Mouse (Mus musculus) heart, adult 9 months (tissue): ENCODE measurements around the gene Arhgef39.
"Not testable (repeated sequence)": the region's sequence is repeated elsewhere in the genome, so short reads cannot be mapped to it uniquely, and the experiment has no call there.

ENCODE experiments used
- DNase-seq, 2 experiments: peaks; one replicate each; pipeline ENCODE4 v3.0.0; 2022; ENCODE audit warnings: low spot score in 2 of 2

Gene Arhgef39

DNA sequence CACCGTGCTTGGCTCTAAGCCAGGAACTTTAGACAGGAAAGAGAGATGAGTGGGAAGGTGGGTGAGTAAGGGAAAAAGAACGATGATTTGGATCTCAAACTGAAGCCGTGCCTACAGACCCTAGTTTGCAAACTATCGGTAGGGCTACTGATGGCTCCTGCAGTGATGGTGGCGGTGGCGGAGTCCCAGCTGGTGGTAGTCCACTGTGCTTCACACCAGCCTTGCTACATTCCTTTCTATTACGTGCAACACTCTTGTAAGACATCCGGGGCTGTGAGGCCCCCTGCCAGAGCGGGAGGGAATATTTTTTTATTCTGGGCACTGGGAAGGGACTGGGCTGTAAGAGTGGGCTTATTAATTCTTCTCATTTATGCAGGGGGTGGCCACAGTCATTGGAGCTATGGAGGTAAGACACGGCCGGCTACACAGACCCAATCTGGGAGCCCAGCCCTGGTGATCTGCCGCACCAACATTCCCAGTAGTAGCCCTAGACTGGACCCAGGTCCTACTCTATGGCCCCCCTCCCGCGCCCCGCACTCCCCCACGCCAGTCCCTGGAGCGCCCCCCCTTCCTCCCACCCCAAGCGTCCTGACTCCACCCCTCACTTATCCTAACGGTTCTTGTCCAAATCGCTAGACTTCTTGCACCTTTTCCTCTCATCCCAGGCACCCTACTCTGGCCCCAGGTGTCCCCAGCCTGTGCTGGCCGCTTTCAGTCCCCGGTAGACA is 8.6 kb upstream of the Arhgef39 start:
- no peak for DNase-seq

DNA sequence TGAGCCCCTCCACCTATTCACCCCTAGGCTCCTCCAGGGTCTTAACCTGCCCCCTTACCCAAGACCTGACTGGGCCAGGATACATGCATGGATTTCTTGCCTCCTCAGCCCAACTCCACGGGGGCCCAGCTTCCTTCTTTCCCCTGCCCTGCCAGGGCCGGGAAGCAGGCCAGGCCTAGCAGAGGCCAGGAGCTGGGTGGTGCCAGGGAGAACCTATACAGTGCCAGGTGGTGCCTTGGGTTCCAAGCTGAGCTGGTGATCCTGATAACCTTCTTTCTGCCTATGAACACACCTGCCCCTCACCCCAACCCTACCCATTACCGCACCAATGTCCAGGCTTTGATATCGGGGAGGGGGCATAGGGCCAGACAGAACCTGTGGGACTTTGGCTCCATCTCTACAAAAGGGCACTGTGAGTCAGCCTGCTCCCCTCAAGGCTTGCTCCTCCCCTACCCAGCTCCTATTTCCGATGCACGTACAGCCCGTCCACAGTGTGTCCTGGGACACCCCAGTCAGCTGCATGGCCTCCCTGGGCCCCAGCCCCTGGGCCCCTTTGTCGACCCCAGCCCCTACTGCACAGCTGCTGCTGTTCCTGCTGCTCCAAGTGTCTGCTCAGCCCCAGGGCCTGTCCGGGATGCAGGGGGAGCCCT is 7.2 kb upstream of the Arhgef39 start, which contains the start of gene Car9:
TSS of gene Car9 (plus strand) at position 431 of the 650 bp plus-strand sequence.
- DNase-seq, result no peak

DNA sequence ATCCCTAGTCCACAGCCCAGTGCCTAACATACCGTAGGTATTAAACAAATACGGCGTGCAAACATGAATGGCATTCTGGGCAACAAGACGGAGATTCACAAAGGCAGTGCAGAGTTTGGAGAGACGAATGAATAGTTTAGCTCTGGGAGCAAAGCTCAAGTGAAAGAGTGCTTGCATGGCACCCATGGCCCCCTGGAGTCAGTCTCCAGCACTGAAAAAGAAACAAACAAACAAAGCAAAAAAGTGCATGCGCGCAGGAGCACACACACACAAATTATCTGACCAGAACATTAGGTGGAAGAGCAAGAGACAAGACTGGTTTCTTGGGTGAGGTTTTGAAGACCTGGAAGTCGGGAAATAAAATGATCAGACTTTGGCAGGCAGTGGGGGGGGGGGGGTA is 6.6 kb upstream of the Arhgef39 start:
- DNase-seq, result no peak

DNA sequence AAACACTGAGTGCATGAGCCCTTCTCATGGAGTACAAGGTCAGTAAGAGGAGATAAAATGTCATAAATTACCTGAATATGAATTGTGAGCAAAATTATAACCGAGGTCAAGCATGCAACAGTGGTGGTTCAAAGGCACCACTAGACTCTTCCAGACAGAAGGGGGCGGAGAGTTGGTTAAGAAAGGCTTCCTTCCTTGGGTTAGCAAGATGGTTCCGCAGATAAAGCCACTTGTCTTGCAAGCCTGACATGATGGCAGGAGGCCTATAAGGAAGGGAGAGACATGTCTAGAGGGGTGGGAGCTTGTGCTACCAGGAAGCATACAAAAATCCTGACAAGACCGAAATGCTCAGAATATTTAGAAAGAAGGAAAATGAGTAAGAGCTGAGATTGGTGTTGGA is 4.8 kb upstream of the Arhgef39 start:
- no peak for DNase-seq

DNA sequence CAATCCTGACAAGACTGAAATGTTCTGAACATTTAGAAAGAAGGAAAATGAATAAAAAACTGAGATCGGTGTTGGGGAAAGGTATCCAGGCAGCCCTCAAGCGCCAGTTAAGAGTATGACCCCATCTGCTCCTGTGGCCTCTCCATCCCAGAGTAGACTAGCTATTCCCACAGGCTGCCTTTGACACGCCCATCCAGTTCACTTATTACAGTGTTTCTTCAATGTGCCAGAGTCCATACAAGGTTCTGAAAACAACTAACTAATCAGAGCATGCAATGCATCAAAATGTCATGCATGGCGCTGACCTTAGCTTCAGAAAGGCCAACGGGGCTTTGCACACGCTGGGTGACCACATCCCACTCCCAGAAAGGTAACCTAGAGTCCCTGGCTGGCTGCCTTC is 4.0 kb upstream of the Arhgef39 start:
- DNase-seq, result no peak

DNA sequence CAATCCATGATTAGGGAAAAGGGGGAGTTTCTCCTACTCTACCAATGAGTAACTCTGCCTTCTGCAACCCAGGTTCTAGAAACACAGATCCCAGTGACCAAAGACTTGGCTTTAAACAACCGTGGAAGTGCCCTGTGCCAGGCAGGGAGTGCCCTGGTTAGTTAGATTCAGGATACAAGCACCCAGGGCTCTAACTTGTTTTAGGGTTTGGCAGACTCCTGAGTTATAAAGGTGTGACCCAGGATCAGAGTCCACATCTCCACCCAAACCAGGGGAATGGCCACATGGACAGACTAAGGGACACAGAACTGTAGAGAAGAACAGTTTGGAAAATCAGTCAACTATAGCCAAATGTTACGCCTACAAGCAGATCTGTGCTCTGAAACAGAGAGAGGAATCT is 3.5 kb upstream of the Arhgef39 start:
- DNase-seq, result no peak

DNA sequence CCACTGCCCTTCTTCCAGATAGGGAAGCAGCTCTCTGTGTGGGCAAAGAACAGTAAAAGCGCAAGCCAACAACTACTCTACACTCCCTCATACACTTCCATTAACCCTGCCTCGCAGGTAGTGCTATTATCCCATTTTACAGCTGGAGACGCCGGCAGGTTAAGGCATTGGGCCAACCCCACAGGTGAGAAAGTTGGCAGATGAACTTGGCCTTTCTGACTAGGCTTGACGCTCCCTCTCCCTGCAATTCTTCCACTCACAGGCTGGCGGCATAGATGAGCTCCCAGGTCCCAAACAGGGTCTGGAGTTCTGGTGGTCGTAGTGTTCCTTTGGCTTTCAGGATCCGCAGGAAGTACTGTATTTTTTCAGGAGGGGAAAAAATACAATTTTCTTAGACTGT is 512 bp downstream of the Arhgef39 start:
- DNase-seq, result no peak

DNA sequence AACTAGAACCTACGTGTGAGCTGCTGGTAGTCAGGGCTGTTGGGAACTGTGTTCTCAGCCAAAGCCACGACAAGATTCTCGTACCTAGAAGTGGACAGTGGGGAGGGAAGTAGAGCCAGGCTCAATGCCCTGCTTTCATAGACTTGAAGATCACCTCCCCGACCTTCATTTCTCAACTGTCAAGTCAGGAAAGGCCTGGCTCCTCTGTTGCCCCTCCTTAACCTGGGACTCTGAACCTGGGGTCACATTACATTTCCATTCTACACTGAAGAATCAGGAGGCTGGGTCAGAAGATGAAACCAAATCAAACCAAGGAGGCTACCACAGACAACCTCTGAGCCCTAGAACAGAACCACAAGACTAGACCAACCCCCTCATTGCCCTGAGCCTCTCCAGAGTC is 1.5 kb downstream of the Arhgef39 start:
- no peak for DNase-seq

DNA sequence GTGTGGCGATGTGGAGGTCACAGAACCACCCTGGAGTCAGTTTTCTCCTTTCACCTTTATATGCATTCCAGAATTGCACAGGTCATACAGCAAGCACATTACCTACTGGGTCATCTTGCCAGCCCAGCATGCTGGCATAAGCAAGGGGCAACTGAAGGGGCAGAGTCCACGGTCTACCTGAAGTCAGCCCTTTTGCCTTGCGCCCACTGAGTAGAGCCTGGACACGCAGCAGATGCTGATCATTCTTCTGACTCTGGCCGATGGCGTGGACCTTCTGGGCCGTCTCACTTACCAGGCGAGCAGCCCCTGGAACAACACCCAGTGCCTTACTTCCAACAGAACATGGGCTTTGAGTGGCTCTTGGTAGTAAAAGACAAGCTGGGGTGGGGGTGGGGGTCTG is 2.1 kb downstream of the Arhgef39 start:
- no peak for DNase-seq

DNA sequence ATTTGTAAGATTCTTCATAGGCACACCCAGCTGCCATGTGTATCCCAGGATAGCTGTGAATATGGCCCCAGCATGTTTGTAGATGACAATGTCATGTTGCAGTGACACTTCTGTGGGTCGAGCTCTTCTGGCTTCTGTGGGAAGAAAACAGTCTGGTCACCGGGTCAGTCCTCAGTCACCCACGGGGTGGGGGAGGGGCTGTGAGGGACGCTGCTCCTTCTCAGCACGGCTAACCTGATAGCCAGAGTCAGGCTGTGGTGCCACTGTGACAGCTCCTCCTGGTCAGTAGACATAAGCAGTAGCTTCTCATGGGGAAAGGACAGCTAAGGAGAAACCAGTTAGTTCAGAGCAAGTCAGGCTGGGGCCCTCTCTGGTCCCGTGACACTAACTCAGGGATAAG is 2.9 kb downstream of the Arhgef39 start:
- DNase-seq, result no peak

DNA sequence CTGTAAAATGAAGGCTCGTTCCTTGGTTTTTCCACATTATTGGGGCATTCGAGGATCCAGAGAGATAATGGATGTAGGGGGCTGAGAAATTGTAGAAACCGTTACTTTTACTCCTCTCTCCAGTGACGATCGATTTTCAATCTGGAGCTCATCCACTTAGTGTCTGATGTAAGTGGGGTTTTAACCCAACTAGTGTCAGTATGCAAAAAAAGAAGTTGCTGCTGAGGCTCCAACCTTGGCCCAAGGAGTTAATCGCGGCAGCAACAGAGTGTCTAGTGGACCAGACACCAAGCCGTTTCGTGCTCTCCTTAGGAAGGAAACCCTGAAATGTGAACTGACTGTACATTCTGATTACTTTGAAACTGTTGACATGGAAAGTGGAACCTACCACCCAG is 5.7 kb downstream of the Arhgef39 start:
- DNase-seq, result no peak

DNA sequence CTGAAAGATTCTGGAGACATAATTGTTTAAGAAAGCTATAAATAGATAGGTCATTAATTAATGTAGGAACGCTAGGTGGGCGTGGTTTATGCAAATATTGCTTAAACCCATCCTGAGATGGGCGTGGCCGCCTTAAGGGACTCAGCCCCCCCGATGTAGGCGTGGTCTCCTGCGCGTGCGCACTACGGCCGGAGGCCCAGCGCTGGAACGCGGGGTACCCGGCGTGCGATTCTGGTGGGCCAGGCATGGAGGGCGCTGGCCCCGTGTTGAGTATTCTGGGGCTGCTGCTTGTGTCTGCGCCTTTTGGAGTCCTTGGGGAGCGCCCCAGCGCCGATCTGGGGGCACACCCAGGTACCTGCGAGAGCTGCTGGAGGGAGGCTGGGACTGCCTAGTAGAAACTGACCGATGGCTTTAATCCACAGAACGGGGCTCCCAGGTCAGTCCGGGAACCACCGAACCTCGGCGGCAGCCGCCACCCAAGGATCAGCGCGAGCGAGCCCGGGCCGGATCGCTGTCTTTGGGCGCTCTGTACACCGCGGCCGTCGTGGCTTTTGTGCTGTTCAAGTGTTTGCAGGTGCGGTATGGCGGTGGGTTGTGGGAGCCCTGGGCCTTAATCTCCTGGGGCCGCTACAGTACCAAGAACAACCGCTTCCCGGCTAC is 6.2 kb downstream of the Arhgef39 start:
- peak; percentile 97 to 98 for DNase-seq

DNA sequence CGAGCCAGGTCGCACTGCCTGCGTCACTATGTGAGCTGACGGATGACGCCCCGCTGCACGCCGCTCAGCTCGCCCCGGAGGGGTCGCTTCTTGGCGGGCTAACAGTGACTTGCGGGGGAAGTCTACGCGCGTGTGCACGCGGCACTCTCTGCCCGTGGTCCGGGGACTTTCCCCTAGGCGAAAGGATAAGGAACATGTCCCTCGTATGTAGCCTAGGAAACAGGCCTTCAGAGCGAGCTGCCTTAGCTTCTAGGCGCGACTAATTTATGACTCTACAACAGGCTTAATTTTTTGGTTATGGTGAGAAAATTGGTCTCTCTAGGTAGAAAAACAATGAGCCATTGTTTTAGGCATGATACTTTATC is 6.7 kb downstream of the Arhgef39 start, which contains the start of gene Ccdc107:
TSS of gene Ccdc107 (plus strand) at position 80 of the 365 bp plus-strand sequence.
- peak; percentile 95 to 97 for DNase-seq

DNA sequence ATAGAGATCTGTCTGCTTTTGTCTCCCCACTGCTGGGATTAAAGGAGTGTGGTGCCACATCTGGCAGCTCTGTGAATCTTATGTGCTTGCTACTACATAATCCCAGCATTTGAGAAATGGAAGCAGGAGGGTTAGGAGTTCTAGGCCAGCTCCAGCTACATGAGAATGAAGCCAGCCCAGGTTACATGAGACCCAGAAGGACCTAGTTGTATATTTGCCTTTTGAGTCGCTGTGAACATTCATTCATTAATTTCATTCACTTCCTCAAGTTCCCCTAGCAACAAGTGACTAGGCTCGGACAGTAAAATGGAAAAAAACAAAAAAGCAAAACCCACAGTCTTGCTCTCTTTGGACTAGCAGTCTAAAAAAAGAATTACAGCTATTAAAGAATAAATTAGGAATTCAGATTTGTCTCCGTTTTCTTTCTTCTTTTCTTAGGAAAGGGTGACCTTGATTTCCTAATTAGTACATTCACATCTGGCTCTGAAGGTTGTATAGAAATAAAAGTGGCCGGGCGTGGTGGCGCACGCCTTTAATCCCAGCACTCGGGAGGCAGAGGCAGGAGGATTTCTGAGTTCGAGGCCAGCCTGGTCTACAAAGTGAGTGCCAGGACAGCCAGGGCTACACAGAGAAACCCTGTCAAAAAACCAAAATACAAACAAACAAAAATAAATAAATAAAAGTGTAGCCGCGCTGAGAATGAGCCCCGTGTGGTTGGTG is 7.2 kb downstream of the Arhgef39 start:
- DNase-seq, result no peak

DNA sequence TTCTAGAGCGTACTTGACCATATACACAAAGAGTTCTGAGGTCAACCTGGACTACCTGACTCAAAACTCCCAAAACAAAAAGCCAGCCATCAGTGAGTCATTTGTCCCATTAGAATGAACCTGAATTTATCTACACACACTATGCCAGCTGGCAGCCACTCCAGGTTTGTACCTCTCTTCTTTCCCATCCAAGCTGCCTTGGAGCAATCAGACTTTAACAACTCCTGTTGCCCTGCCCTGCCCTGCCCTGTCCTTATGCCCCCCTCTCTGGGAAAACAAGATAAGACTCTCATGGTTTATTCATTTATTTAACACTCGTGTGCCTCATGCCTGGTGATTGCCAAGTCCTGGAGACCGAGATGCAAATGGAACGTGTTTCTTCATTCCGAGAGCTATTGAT is 8.7 kb downstream of the Arhgef39 start:
- DNase-seq, result no peak

DNA sequence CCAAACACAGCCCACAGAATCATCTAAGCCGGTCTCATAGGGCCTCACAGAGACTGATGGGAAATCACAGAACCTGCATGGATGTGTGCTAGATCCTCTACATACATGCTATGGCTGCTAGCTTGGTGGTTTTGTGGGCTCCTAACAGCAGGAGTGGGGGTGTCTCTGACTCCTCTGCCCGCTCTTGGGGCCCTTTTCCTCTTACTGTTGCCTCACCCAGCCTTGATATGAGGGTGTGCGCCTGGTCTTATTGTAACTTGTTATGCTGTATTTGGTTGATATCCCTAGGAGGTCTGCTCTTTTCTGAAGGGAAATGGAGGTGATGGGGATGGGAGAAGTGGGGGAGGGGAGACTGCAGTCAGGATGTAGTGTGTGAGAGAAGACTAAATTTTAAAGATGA is 9.9 kb downstream of the Arhgef39 start:
- no peak for DNase-seq

DNA sequence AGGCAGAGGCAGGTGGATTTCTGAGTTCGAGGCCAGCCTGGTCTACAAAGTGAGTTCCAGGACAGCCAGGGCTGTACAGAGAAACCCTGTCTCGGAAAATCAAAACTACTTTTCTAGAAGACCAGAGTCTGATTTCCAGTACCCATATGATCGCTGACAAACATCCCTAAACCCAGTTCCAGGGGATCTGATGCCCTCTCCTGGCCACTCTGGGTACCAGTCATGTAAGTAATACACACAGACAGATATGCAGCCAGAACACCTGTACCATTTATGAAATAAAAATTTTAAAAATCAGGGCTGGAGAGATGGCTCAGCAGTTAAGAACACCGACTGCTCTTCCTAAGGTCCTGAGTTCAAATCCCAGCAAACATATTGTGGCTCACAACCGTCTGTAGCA is 13.8 kb downstream of the Arhgef39 start:
- not testable (repeated sequence) for DNase-seq

DNA sequence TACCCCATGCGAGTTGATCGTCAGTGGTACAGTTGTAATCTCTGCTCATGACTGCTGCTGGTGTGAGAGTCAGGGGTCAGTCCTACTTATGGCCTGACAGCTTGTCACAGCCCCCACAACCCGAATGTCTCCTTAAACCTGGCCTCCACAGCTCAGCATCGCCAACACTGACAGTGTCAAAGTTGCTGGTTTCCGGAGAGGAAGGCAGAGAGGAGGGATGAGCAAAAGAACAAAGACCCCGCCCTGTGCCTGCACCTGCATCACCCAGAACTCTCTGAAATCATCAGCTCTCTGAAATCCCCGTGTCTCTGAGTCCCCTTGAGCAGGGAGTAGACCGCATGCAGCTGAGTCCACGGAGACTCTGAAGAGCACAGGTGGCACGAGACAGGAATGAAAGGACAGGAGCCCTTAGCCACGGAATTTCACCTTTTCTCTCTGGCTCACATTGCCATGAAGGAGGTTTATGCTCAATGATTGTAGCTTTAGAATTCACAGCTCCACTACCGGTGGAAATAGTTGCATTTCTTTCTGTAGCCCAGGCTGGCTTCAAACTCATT is 15.9 kb downstream of the Arhgef39 start, which contains the start of gene Sit1:
TSS of gene Sit1 (minus strand) at position 200 of the 557 bp plus-strand sequence.
- DNase-seq, result no peak

DNA sequence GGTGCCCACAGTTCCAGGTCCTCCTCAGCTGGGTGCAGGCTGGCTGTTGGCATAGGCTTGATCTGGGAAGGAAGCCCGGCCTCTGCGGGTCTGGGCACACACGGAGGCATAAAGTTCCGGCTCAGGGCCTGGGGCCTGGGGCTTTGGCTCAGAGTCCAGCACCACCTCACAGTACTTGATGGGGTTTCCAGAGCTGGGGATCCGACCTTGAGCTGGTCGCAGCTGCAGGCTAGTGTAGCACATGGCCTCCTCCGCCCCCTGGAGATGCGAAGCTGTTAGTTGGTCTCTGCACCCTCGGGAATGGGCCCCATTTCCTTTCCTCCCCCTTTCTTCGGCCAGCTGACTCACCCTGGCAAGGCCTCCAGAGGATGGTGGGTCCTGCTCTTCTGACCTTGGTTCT is 16.9 kb downstream of the Arhgef39 start:
- DNase-seq, result no peak

DNA sequence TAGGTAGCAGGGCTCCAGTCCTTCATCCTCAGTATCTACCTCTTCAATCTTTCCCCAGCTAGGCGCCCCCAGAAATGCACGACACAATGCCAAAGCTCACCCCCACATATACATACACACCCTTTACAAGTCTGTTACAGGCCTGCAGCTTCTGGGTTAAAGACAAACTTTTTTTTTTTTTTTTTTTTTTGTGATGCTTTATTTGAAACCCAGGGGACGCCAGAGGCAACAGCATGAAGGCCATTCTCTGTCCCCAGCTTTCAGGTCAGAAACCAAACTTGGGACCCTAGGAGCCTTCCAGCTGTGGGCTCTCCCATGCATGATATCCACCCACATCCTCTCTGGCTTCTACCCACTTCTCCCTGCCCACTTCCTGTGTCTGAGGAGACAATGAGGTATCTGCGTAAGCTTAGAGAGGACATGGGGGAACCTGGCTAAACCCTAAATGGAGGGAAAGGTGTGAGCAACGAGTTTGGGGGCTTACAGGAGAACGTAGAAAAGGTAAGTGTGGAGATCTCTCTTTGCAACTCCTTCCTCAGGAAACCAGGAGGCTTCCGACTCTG is 17.5 kb downstream of the Arhgef39 start:
- DNase-seq, result no peak

DNA sequence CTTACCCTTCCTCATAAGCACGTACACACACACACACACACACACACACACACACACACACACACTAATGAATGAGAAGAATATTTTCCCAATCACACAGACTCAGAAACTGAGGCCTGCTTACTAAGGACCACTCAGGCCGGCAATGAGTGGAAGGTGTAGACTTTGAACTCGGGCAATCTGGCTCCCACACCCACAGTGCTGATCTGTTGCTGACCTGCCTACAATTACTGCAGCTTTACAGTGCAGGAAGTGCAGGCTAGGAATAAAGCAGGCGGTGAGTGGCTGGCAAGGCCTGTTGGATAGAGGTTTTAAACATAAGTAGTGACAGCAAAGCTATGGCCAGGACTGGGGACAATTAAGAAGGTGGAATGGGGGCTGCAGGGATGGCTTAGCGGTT is 18.5 kb downstream of the Arhgef39 start:
- no peak for DNase-seq
